Mouse (Mus musculus): ENCODE measurements at regions not wholly inside any gene's neighbourhood (a gene's known extent, or its start where the extent isn't known, plus 50 kb on each side); places are given as distances from the start of the nearest gene placed in this dataset.
"Not testable (repeated sequence)": the region's sequence is repeated elsewhere in the genome, so short reads cannot be mapped to it uniquely, and the experiment has no call there.

- DNase-seq (ENCODE audit: low spot score in 2 of 2): no peak
Observed at GRCm38 (mm10) chr13:35581616-35582015, 78.0 kb upstream of the Cdyl start.

DNA sequence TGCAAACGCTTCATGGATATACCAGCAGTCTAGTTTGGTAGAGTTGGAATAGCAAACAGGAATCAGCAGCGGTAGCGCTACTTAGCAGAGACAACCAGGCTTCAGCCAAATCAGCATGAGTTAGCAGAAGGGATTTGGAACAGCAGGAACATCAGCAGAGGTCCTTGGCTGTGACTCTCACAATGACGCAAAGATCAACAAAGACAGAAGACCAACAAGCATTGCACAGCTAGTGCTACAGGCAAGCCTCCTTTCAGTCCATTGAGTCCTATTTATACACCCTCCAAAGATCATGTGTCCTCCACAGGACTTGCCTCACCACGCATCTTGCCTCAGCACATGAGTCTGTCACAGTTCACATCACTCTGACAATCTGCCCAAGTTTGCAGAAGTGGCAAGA, 61.6 kb upstream of the Cdyl start:
- DNase-seq (ENCODE audit: low spot score in 2 of 2): no peak

GRCm38 (mm10) chr13:35601560-35602135, 58.0 kb upstream of the Cdyl start:
- DNase-seq (ENCODE audit: low spot score in 2 of 2): no peak

GRCm38 (mm10) chr13:35603080-35603479, 56.6 kb upstream of the Cdyl start:
- no peak for DNase-seq (ENCODE audit: low spot score in 2 of 2)

DNA sequence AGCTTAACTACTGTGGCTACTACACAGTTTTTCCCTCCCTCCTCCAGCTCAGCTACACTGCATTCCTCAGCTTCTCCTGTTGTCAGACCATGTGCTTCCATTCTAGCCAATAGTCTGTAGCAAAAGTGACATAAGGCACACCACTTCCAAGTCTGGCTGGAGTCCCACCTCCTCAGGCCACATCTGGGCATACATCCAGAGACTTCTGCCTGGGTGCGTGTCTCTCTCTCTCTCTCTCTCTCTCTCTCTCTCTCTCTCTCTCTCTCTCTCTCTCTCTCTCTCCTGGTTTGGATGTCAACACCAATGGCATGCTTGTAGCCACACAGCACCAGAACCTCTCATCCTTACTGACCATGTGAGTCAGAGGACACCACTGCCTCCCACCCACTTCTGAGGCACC, 55.6 kb upstream of the Cdyl start:
- DNase-seq (ENCODE audit: low spot score in 2 of 2): no peak

- DNase-seq (ENCODE audit: low spot score in 2 of 2): no peak
Observed at GRCm38 (mm10) chr13:35604765-35605164, 54.9 kb upstream of the Cdyl start.

DNA sequence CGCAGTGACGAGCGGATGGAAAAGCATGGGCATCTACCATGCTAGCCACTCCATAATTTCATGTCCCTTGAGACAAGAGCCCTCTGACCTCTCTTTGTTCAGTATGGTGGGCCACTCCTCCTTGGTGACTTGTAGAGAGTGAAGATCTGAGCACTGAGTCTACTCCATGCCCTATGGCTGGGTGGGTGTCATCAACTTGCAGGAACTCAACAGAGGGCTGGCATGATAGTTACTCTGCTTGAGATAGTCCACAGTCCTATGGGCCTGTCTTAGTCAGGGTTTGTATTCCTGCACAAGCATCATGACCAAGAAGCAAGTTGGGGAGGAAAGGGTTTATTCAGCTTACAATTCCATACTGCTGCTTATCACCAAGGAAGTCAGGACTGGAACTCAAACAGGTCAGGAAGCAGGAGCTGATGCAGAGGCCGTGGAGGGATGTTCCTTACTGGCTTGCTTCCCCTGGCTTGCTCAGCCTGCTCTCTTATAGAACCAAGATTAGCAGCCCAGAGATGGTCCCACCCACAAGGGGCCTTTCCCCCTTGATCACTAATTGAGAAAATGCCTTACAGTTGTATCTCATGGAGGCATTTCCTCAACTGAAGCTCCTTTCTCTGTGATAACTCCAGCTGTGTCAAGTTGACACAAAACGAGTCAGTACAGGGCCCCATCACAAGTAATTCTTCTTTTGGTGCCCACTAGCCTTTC, 52.6 kb upstream of the Cdyl start:
- not testable (repeated sequence) for DNase-seq (ENCODE audit: low spot score in 2 of 2)

DNA sequence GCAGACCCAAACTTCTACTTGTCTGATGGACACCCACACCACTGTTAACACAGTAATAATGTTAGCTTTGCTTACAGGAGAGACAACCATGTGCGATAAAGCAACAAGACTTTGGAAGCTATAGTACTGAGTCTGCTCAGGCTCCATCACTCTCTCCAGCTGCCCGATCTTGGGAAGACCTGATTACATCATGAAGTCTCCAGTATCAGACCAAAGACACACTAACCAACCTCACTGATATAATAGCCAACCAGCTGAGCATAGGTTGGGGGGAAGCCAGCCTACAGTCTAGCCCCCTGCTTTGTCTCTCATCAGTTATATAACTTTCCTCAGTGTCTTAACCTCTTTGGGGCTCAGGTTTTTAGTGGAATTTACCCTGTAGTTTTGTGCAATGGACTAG, 51.9 kb upstream of the Cdyl start:
- DNase-seq (ENCODE audit: low spot score in 2 of 2): no peak
